Mouse (Mus musculus): ENCODE measurements at regions not wholly inside any gene's neighbourhood (a gene's known extent, or its start where the extent isn't known, plus 50 kb on each side); places are given as distances from the start of the nearest gene placed in this dataset.

DNA sequence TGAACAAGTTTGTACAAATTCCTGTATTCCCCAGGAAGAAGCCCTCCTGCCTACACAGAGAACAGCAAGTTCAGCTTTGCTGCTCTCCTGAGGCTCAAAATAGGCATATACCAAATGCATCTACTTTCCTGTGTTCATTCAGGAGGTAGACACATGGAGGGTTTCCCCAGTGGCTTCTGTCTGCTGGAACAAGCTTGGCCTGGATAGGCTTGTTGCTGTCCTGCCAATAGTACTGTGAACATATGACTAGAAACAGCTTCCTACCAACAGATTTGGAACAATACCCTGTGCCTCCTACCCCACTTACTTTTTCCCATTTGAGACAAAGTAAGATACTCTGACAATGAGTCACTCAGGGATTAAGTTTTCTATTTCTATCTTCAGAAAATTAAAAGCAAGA is 93.8 kb upstream of the Wdpcp start:
- no peak for DNase-seq (ENCODE audit: low spot score)

DNA sequence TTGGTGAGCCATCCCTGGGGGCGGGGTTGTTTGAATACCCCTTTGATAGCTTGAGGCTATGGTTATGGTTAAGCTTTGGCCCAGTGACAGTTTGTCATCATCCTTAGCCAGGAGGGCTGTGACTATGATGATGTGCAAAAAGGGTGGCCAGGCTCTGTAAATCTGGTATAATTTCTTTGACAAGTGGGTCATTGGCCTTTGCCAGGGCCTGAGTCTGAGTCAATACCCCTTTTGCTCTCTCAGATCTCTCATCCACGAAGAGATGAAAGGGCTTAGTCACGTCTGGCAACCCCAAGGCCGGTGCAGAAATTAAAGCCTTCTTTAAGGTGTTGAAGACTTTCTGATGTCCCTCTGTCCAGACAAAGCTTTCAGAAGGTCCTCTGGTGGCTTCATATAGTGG is 99.7 kb upstream of the Ugp2 start:
- DNase-seq (ENCODE audit: low spot score): no peak

DNA sequence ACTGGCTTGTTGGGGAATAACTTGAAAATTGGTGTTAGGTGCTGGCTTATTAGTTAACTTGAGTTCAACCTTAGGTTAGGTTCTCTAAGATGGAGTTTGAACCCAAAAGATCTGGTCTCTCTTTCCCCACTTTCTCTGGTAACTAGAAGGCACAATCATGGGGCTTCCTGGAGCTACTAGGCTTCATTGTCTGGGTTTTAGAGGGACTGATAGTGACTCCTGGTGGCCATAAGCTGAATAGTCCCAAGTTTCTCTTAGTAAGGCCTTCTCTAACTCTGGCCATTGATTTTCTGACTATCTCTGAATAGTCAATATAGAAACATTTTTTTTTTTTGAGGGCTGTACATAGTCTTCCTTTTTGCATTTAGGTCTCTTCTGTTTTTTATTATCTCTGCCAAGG is 97.5 kb upstream of the Ugp2 start:
- DNase-seq (ENCODE audit: low spot score): no peak

DNA sequence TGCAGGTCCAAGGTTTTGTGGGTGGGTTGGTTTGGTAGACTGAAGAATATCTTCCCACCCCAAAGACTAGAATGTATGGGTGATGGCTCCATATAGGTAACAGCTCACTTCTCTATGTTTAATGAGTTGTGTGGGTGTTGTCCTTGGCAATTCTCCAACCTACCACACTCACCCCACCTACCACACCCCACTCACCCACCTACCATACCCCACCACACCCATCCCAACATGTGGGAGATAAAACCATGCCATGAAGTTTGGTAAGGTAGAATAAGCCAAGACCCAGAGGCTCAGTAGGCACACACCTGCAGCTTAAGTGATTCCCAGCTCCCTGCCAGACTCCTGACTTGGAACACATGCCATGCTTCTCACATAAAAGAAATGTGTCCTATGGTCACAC is 89.0 kb upstream of the Ugp2 start:
- no peak for DNase-seq (ENCODE audit: low spot score)

DNA sequence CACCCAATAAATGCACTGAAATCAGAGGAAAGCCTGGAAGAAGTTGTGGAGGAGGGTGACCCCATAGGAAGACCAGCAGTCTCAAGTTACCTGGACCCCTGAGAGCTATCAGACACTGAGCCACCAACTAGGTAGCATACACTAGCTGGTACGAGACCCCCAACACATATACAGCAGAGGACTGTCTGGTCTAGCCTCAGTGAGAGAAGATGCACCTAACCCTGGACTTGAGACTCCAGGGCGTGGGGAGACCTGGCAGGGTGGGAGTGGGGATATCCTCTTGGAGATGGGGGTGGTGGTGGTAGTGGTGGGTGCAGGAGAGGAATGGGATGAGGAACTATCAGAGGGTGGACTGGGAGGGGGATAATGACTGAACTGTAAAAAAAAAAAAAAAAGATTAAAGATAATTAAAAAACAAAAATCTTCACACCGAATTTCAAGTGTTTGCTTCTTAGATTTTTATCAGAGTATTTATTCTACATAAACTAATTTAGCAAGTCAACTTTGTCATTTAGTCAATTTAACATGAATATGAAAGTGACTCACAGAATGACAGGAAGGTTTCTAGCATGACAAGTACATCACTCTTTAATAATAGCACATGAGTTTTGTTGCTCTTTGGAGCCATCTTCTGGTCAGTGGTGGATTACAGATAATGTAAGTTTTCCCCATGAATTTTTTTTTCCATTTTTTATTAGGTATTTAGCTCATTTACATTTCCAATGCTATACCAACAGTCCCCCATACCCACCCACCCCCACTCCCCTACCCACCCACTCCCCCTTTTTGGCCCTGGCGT is 82.5 kb upstream of the Ugp2 start:
- peak; percentile 20 for DNase-seq (ENCODE audit: low spot score)

DNA sequence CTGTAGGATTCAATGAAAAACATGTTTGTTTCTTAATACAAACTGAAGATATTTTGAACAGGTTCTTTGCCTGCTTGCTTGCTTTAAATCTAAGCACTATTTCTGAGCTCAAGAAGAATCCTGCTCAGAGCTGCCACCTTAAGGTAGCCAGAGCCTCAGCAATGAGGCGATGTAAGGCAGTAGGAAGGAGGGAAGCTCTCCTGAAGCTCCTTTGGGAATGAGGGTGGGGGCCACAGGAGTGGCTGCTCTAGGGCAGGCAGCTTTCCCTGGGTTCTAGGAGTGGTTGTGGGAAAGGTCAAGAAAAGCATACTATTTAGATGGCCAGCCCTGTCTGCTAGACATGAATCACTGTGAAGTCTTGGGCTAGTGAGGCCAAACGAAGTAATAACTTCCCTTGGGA is 62.7 kb upstream of the Ugp2 start:
- no peak for DNase-seq (ENCODE audit: low spot score)

DNA sequence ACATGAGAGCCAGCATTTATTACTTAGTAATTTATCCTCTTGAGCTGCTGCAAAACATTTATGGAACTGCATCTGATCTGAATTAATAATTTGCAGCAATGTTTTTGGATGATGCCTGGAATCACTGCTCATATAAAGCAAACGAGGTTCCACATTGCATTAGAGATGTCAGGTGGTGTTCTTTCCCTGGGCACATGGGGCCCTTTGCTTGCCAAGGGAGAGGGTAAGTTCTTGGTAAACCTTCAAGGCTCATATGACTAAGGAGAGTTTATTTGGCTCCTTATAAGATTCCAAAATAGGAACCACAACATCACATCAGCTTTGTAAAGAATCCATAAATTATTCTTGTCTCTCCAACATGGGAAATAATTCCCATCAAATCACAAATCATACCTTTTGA is 59.0 kb upstream of the Ugp2 start:
- DNase-seq (ENCODE audit: low spot score): no peak

DNA sequence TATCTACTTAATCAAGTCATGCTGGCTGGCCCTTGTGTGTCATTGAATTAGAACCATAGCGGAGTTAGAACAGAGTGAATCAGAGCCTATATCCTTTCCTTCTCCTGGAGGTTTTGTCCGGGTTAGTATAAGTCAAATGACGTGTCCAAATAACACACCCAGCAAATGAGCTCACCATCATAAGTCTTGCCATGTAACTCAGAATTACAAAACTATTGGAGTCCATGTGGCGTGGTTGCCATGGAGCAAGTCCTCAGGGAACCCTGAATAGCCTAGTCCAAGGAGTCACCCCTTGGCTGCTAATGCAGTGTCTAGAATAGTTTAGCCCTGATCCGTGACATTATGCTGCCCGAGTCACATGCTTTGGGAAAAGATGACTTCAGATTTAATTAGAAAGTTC is 57.7 kb upstream of the Ugp2 start:
- DNase-seq (ENCODE audit: low spot score): peak; percentile 11

DNA sequence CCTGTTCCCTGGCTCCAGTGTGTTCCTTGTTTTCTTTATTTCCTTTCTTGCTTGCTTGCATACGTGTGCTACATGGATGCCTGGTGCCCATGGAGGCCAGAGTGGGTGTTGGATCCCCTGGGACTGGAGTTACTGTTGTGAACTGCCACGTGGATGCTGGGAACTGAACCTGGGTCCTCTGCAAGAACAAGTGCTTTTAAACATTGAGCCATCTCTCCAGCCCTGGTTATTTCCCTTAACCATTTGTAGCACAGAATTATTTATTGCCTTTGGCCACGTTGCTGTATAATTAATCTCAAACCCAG is 57.0 kb upstream of the Ugp2 start:
- no peak for DNase-seq (ENCODE audit: low spot score)

DNA sequence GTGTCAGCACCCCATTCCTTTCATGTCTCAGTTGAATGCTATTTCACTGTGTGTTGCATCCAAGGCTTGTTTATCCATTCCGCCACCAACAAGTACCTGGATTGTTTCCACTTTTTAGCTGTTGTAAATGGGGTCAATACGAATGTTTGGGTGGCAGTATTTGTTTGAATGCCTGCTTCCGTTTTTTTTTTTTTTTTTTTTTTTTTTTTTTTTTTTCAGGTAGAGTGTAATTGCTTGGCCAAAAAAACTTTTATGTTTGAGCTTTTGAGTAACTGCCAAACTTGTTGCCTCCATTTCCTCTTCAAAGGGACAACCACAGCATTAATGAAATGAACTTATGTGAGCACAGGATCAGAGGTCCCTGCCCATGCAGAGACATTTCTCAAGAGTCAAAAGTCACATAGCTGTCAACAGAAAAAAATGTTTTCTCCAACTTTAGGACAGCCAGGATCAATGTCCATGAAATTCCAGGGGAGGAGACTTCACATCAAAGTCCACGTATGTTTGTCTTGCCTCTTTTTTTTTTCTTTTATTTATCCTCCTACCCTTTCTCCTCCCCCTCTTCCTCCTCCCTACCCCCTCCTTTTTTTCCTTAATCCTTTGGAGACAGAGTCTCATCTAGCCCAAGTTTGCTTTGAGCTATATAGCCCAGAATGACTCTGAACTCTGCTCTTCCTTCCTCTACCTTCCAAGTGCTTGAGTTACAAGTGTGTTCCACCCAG is 56.5 kb upstream of the Ugp2 start:
- no peak for DNase-seq (ENCODE audit: low spot score)

DNA sequence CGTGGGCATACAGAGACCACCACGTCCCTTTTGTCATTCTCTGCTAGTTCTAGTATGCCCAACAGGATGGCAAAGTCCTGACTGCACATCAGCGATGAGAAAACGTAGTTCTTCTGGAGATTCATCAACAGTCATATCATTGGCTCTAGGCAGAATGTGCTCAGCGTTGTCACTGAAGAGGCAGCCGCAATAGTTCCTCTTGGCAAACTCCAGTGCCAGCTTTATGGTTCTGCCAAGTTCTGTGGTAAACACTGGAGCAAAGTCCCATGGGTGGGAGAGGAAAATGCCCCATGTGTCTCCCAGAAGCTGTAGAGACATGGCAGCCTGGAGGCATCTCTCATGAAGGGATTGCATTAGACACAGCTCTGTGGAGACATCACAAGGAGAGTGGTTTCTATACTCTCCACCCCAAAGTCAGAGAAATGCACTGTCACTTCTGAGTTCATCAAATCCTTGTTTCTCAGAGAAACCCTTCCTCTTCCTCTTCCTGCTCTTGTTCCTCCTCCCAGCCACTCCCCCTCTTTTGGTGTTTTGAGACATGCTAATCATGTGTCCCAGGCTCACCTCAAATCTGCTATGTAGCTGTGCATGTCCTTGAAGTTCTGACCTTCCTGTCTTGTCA is 54.6 kb upstream of the Ugp2 start:
- DNase-seq (ENCODE audit: low spot score): no peak

DNA sequence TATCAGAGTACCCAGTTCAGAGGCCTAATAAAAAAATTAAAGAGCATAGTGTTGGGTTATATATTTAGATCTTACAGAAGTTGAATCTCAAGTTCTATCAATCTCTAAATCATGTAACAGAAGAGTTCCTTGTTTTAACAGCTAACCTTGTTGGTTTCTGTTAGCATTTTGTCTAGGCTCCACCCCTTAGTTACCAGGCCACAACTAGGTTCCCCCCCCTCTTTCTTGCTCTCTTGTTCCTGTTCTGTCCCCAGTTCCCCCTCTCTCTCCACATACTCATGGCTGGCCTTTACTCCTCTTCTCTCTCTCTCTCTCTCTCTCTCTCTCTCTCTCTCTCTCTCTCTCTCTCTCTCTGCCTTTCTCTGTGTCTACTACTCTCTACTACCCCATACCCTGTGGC is 53.3 kb upstream of the Ugp2 start:
- no peak for DNase-seq (ENCODE audit: low spot score)

DNA sequence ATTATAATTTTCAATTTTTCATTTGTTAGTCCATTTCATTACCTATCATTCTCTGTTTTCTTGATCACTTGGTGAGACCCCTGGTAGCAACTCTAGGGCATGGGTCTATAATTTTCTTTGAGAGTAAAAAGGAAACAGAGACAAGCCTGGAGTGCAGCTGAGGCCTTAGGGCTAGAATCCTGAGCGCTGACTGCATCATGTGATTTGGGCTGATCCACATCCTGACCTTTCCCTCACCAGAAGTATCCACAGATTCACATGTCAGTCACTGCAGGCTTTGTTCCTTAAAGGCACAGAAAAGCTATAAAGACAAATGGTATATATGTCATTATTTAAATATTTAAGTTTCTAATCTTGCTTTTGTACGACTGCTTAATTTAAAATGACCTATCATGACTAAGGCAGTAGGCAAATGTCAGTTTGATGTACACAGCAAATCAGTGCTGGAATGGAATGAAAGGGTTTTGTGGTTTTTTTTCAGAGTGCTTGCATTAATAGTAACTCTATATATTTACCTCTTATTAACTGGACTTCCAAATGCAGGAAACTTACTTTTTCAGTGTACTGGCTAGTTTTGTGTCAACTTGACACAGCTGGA is 51.4 kb upstream of the Ugp2 start:
- no peak for DNase-seq (ENCODE audit: low spot score)

All from urinary bladder, postnatal 25 days (tissue).